Mouse (Mus musculus): ENCODE data around the gene Tacc3.

The Tacc3 gene

GRCm38 (mm10) chr5:33655251-33655840 is 2.6 kb upstream of the Tacc3 start:
- no peak for DNase-seq (ENCODE audit: low spot score in 2 of 2)

GRCm38 (mm10) chr5:33656739-33657138 is 1.2 kb upstream of the Tacc3 start:
- DNase-seq (ENCODE audit: low spot score in 2 of 2), result no peak

- DNase-seq (ENCODE audit: low spot score in 2 of 2), result no peak
Measured at GRCm38 (mm10) chr5:33657251-33657786, 609 bp upstream of the Tacc3 start.

GRCm38 (mm10) chr5:33658664-33659050 is 729 bp downstream of the Tacc3 start:
- no peak for DNase-seq (ENCODE audit: low spot score in 2 of 2)

GRCm38 (mm10) chr5:33668223-33668622 is 10.3 kb downstream of the Tacc3 start:
- DNase-seq (ENCODE audit: low spot score in 2 of 2), result no peak

- DNase-seq (ENCODE audit: low spot score in 2 of 2), result no peak
Measured at GRCm38 (mm10) chr5:33671659-33672058, 13.7 kb downstream of the Tacc3 start.

- DNase-seq (ENCODE audit: low spot score in 2 of 2), result no peak
Measured at GRCm38 (mm10) chr5:33674439-33674838, 16.5 kb downstream of the Tacc3 start.

GRCm38 (mm10) chr5:33675964-33676363 is 18.0 kb downstream of the Tacc3 start:
- no peak for DNase-seq (ENCODE audit: low spot score in 2 of 2)

- DNase-seq (ENCODE audit: low spot score in 2 of 2), result no peak
Measured at GRCm38 (mm10) chr5:33678244-33678643, 20.3 kb downstream of the Tacc3 start.

- DNase-seq (ENCODE audit: low spot score in 2 of 2), result no peak
Measured at GRCm38 (mm10) chr5:33681044-33681443, 23.1 kb downstream of the Tacc3 start.

GRCm38 (mm10) chr5:33681611-33682388 is 23.9 kb downstream of the Tacc3 start:
- DNase-seq (ENCODE audit: low spot score in 2 of 2), result no peak

- no peak for DNase-seq (ENCODE audit: low spot score in 2 of 2)
Measured at GRCm38 (mm10) chr5:33682963-33683362, 25.0 kb downstream of the Tacc3 start.

GRCm38 (mm10) chr5:33683897-33684652 is 26.1 kb downstream of the Tacc3 start:
- DNase-seq (ENCODE audit: low spot score in 2 of 2), result peak; percentile 36 to 54

- DNase-seq (ENCODE audit: low spot score in 2 of 2), result no peak
Measured at GRCm38 (mm10) chr5:33684932-33685331, 27.0 kb downstream of the Tacc3 start.

- DNase-seq (ENCODE audit: low spot score in 2 of 2), result no peak
Measured at GRCm38 (mm10) chr5:33687142-33687541, 29.2 kb downstream of the Tacc3 start.

- DNase-seq (ENCODE audit: low spot score in 2 of 2), result peak in 1 of 2 experiments; percentile 31
Measured at GRCm38 (mm10) chr5:33688278-33689220, 30.6 kb downstream of the Tacc3 start.

GRCm38 (mm10) chr5:33689221-33689844 is 31.4 kb downstream of the Tacc3 start:
- DNase-seq (ENCODE audit: low spot score in 2 of 2), result no peak

GRCm38 (mm10) chr5:33689852-33690645 is 32.1 kb downstream of the Tacc3 start:
- peak; percentile 78 to 86 for DNase-seq (ENCODE audit: low spot score in 2 of 2)

- no peak for DNase-seq (ENCODE audit: low spot score in 2 of 2)
Measured at GRCm38 (mm10) chr5:33692393-33692792, 34.5 kb downstream of the Tacc3 start.

- DNase-seq (ENCODE audit: low spot score in 2 of 2), result no peak
Measured at GRCm38 (mm10) chr5:33694461-33694847, 36.5 kb downstream of the Tacc3 start.

All from heart, adult 9 months (tissue).